Comparison of ENCODE assay signal across 9 mouse cellular contexts in genomic region chr7:16959539-16960187, GRCm38 (mm10). TPM values are rescaled to one million over a fixed set of nuclear protein-coding genes. Genes with fewer than 3 reads are reported as not detected.
DNase-seq lines count a peak whose midpoint lies in the region; ATAC-seq lines count a peak whose summit lies in the region.
"Had no signal": no experiment of that assay in that cellular context is flagged by ENCODE, and none has a peak within 500 bp of the region (broad histone marks: within the 10 kb centered on the region; RNA-seq: fewer than 3 reads in every experiment).

TSS of gene Pnmal1 (plus strand) at chr7:16959679.

- peaks cover 24% of the 10 kb centered on the region for H3K4me1 ChIP-seq in hindbrain, embryonic 16.5 days (ENCODE audit: control insufficient read depth, insufficient read depth, low read depth, low read length)
- H3K4me1 ChIP-seq in limb, embryonic 11.5 days (ENCODE audit: control insufficient read depth, insufficient read depth, low read length), result peaks cover 5% of the 10 kb centered on the region

- ATAC-seq in hindbrain, embryonic 16.5 days, result peak; percentile 93
- ATAC-seq in limb, embryonic 11.5 days (ENCODE audit: insufficient number of reproducible peaks, low FRiP score, low TSS enrichment, low read depth), result peak; percentile 79

- peak within 1 kb of the TSS; percentile 55 for H3K4me2 ChIP-seq in hindbrain, embryonic 16.5 days (ENCODE audit: low read length)
- H3K4me2 ChIP-seq in limb, embryonic 11.5 days (ENCODE audit: low read depth, severe bottlenecking), result peak within 1 kb of the TSS; percentile 42

- 6% methylated on average over 17 of the region's 17 CpGs for WGBS in hindbrain, embryonic 16.5 days
- WGBS in limb, embryonic 11.5 days, result 28% methylated on average over 17 of the region's 17 CpGs

- no peaks in the 10 kb centered on the region for H3K36me3 ChIP-seq in hindbrain, embryonic 16.5 days (ENCODE audit: control insufficient read depth, insufficient read depth, low read length)
- no peaks in the 10 kb centered on the region for H3K36me3 ChIP-seq in limb, embryonic 11.5 days (ENCODE audit: control insufficient read depth, insufficient read depth, low read length)

- no peaks in the 10 kb centered on the region for H3K9me3 ChIP-seq in hindbrain, embryonic 16.5 days (ENCODE audit: control insufficient read depth, low read length)
- no peaks in the 10 kb centered on the region for H3K9me3 ChIP-seq in limb, embryonic 11.5 days (ENCODE audit: control insufficient read depth, low read length)
- H3K9me3 ChIP-seq: megakaryocyte, embryonic 14.5 days had no signal

- peak within 1 kb of the TSS; percentile 42 for H3K4me3 ChIP-seq in hindbrain, embryonic 16.5 days (ENCODE audit: low read length)
- H3K4me3 ChIP-seq in limb, embryonic 11.5 days (ENCODE audit: low read depth, low read length), result no peak within 1 kb of the TSS
- H3K4me3 ChIP-seq: megakaryocyte, embryonic 14.5 days had no signal

- DNase-seq in MN1 (ENCODE audit: low spot score), result peak; percentile 92
- DNase-seq in adrenal gland, adult 18-20 months (ENCODE audit: low spot score in 2 of 2), result peak; percentile 36 to 53
- peak; percentile 82 for DNase-seq in embryo, embryonic 9.5 days (ENCODE audit: extremely low spot score)
- peak; percentile 86 for DNase-seq in limb, embryonic 11.5 days (ENCODE audit: low spot score)
- peak; percentile 97 to 99 for DNase-seq in right cerebral cortex, postnatal 10 days (ENCODE audit: low spot score in 2 of 2)
- no peak for DNase-seq in thymus, postnatal 0 days (ENCODE audit: low spot score)
- no peak for DNase-seq in spleen, postnatal 4 days (ENCODE audit: low spot score in 2 of 2)

- H3K27ac ChIP-seq in hindbrain, embryonic 16.5 days (ENCODE audit: low read depth, low read length), result peak within 1 kb of the TSS; percentile 84
- H3K27ac ChIP-seq in limb, embryonic 11.5 days (replicated peaks; ENCODE audit: low read depth, low read length), result no peak within 1 kb of the TSS

- no peaks in the 10 kb centered on the region for H3K27me3 ChIP-seq in hindbrain, embryonic 16.5 days (replicated peaks; ENCODE audit: control insufficient read depth, insufficient read depth, low read length)
- no peaks in the 10 kb centered on the region for H3K27me3 ChIP-seq in limb, embryonic 11.5 days (ENCODE audit: control insufficient read depth, insufficient read depth, low read length)

- peak within 1 kb of the TSS; percentile 58 for H3K9ac ChIP-seq in hindbrain, embryonic 16.5 days (ENCODE audit: low read depth, low read length)
- no peak within 1 kb of the TSS for H3K9ac ChIP-seq in limb, embryonic 11.5 days (ENCODE audit: low read length)

RNA-seq across cellular contexts. Expression of gene Pnmal1, which starts in this region (rescaled TPM):
- total RNA-seq in adrenal gland, adult 18-20 months (2021), result 1 to 10 TPM; 3.5 to 4.0 TPM
- 57.4 and 58.3 TPM in 2 replicates for polyA plus RNA-seq in hindbrain, embryonic 16.5 days (2015; fragmentation: Nextera tagmentation; extraction: Ambion mirVana)
- 2.0 and 2.1 TPM in 2 replicates for polyA plus RNA-seq in limb, embryonic 11.5 days (2014; fragmentation: Nextera tagmentation; extraction: Ambion mirVana)
- 0.04 TPM in 2 replicates for polyA plus RNA-seq in thymus, postnatal 0 days (2015; fragmentation: Nextera tagmentation; extraction: Ambion mirVana)

Comparison
In these comparisons a context has a peak if more than half of its experiments do, and no peak if none do; other contexts are left out.
1. RNA of gene Pnmal1 (polyA plus RNA-seq): 57.4 to 58.3 TPM in hindbrain, embryonic 16.5 days; 2.0 to 2.1 TPM in limb, embryonic 11.5 days and 0.04 TPM in thymus, postnatal 0 days; every median in the first group is over 10 times any median in the second.
2. DNase-seq: peak in MN1 (single experiment), adrenal gland, adult 18-20 months (2 of 2), embryo, embryonic 9.5 days (single experiment), limb, embryonic 11.5 days (single experiment) and right cerebral cortex, postnatal 10 days (2 of 2); none in thymus, postnatal 0 days (single experiment) and spleen, postnatal 4 days (0 of 2).